Mouse (Mus musculus) lung, embryonic 14.5 days (tissue): Measurements from ENCODE around the gene Mgll. TPM values are rescaled to one million over a fixed set of nuclear protein-coding genes. Genes with fewer than 3 reads are reported as not detected.

Experiments
- ATAC-seq: fragments of 200-750 bp; cut with Nextera tagmentation; 2 replicates; pipeline ENCODE4 v1.8.0; 2017; ENCODE audit warnings: mild to moderate bottlenecking, moderate TSS enrichment, moderate library complexity; ENCODE audit not compliant: insufficient read depth
- DNase-seq: peaks from one replicate; pipeline ENCODE4 v3.0.0-alpha.2; 2015
- H3K27ac ChIP-seq: fragments of 300-500 bp; sonication (generic); 2 replicates; pipeline ENCODE4 v1.5.1; 2014; ENCODE audit warnings: low read depth, mild to moderate bottlenecking, moderate library complexity
- H3K27me3 ChIP-seq: fragments of 300-500 bp; sonication (generic); 2 replicates; pipeline ENCODE4 v1.6.1; 2014; ENCODE audit warnings: low read length, control low read depth; ENCODE audit not compliant: insufficient read depth
- H3K36me3 ChIP-seq: fragments of 300-500 bp; sonication (generic); 2 replicates; pipeline ENCODE4 v1.6.1; 2014; ENCODE audit warnings: control low read depth; ENCODE audit not compliant: insufficient read depth
- H3K4me1 ChIP-seq: fragments of 300-500 bp; sonication (generic); 2 replicates; pipeline ENCODE4 v1.6.1; 2014; ENCODE audit warnings: antibody characterized with exemption, control low read depth; ENCODE audit not compliant: insufficient read depth
- H3K4me2 ChIP-seq: fragments of 300-500 bp; sonication (generic); 2 replicates; pipeline ENCODE4 v1.6.1; 2014; ENCODE audit warnings: mild to moderate bottlenecking
- H3K4me3 ChIP-seq: fragments of 300-500 bp; sonication (generic); 2 replicates; pipeline ENCODE4 v1.5.1; 2014; ENCODE audit warnings: low read depth, low read length
- H3K9ac ChIP-seq: fragments of 300-500 bp; sonication (generic); 2 replicates; pipeline ENCODE4 v1.6.1; 2014
- H3K9me3 ChIP-seq: fragments of 300-500 bp; sonication (generic); 2 replicates; pipeline ENCODE4 v1.6.1; 2016; ENCODE audit warnings: low read depth, low read length, control low read depth
- CTCF ChIP-seq: IDR thresholded peaks from 2 replicates; pipeline ENCODE4 v1.5.1; 2016; ENCODE audit warnings: antibody characterized with exemption, low read depth
- WGBS: fragments of 180-500 bp; shearing (Covaris S2); extraction: QIAGEN DNeasy Blood & Tissue Kit; methylation state at CpG from one replicate; pipeline ENCODE4 v1.1.7; 2014; 5-methylcytosine and 5-hydroxymethylcytosine counted together
- polyA plus RNA-seq: library from polyadenylated mRNA; unstranded; fragments of >200 nt; fragmentation: Nextera tagmentation; extraction: Ambion mirVana; gene quantifications from 2 replicates; pipeline ENCODE4 v1.2.1, GENCODE M21; 2014

Mgll gene
- polyA plus RNA-seq, 1 experiment from 2014 or later, result 71.5 TPM

DNA sequence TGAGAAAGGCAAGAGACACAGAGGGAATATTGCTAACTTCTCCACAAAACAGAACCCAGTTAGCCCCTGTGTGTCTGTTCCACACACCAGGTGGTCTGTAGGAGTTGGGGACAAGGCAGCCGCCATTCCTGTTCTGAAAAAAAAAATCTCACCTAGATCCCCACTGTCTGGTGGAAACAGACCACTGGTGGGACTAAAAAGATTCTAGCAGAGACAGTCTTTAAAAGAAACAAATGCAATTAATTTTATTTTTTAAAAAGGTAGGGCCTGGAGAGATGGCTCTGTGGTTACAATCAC, 15.0 kb upstream of the Mgll start:
- TF ChIP-seq CTCF, result no peak
- WGBS, result 62% methylated on average over 1 of the region's 1 CpGs
- H3K4me3 ChIP-seq, result no peak overlapping the region
- no peak overlapping the region for H3K4me2 ChIP-seq
- no peaks in the 10 kb centered on the region for H3K36me3 ChIP-seq
- H3K27me3 ChIP-seq, result no peaks in the 10 kb centered on the region
- no peaks in the 10 kb centered on the region for H3K4me1 ChIP-seq
- H3K9ac ChIP-seq, result no peak overlapping the region
- no peak for DNase-seq
- no peak overlapping the region for H3K27ac ChIP-seq
- H3K9me3 ChIP-seq, result no peaks in the 10 kb centered on the region
- no peak for ATAC-seq

DNA sequence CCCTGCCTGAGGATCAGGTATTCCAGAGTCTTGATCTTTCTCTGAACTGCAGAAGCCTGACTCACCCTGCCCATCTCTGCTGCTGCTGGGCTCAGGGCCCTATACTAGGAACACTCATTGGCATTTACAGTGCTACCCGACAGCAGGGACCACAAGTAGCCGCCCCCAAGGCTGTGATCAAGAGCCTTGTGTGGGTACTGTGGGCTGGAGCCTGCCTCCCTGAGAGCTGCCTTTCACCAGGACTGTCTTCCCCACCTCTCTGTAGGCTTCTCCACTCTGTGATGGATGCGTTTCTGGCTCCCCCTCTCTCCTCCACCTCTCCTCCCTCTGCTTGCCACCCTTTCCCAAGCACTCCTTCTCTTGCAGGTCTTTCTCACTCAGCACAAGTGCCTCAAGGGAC, 12.9 kb upstream of the Mgll start:
- DNase-seq (no peak), ATAC-seq (no peak)
- H3K36me3 ChIP-seq, result no peaks in the 10 kb centered on the region
- no peak overlapping the region for H3K4me2 ChIP-seq
- no peak overlapping the region for H3K27ac ChIP-seq
- H3K4me1 ChIP-seq, result no peaks in the 10 kb centered on the region
- H3K9me3 ChIP-seq, result no peaks in the 10 kb centered on the region
- no peak for TF ChIP-seq CTCF
- no peak overlapping the region for H3K9ac ChIP-seq
- 69% methylated on average over 3 of the region's 3 CpGs for WGBS
- H3K27me3 ChIP-seq, result no peaks in the 10 kb centered on the region
- H3K4me3 ChIP-seq, result no peak overlapping the region

- Histone ChIP-seq H3K9me3 (no peaks in the 10 kb centered on the region), H3K36me3 (no peaks in the 10 kb centered on the region), H3K27me3 (no peaks in the 10 kb centered on the region), H3K9ac (no peak overlapping the region), H3K4me1 (no peaks in the 10 kb centered on the region), H3K27ac (no peak overlapping the region), H3K4me3 (no peak overlapping the region), H3K4me2 (no peak overlapping the region)
- TF ChIP-seq CTCF, result no peak
- WGBS, result 71% methylated on average over 4 of the region's 4 CpGs
- DNase-seq (no peak), ATAC-seq (no peak)
Measured at GRCm38 (mm10) chr6:88712083-88712482, 12.1 kb upstream of the Mgll start.

DNA sequence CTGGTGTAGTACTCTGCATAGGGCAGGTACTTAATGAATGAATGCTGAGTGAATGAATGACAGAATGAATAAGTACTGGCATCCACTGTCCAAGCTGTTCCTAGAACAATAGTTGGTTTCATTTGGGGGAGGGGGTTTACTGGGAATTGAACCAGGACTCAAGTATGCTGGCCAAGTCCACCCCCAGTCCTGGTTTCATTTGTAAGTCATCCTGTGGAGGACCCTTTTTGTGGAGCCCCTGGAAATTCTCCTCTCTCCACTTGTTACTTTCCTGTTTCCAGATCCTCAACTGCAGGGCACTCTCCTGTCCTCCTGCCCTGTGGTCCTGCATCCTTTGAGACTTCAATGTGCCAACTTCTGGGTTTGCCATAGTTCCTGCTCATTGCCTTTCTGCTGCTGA, 10.9 kb upstream of the Mgll start:
- Histone ChIP-seq H3K4me2 (no peak overlapping the region), H3K9me3 (no peaks in the 10 kb centered on the region), H3K27me3 (no peaks in the 10 kb centered on the region), H3K4me1 (no peaks in the 10 kb centered on the region), H3K4me3 (no peak overlapping the region), H3K9ac (no peak overlapping the region), H3K27ac (no peak overlapping the region), H3K36me3 (no peaks in the 10 kb centered on the region)
- ATAC-seq, result no peak
- no peak for TF ChIP-seq CTCF
- DNase-seq, result no peak

DNA sequence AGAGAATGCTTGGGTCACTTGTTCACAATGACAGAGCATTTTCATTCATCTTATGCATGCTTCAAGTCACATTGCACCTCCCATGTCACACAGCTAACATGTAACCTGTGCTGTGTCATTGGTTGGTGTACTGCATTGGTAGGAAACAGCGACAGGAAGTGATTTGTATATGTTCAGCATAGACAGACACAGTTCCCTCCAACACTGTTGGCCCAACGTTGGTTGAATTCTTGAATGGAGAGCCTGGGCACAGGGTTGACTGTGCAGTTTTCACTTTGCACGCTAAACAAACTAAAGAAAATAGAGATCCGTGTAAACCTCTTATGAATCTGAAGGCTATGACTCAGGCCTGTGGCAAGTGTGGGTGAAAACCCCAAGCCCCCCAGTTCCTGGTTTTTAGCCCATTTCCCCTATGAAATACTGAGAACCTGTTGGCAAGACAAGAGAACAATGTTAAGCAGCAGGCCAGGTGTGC, 10.0 kb upstream of the Mgll start:
- H3K27ac ChIP-seq, result no peak overlapping the region
- no peak overlapping the region for H3K9ac ChIP-seq
- H3K4me1 ChIP-seq, result no peaks in the 10 kb centered on the region
- H3K36me3 ChIP-seq, result no peaks in the 10 kb centered on the region
- no peak for ATAC-seq
- no peak overlapping the region for H3K4me3 ChIP-seq
- DNase-seq, result no peak
- no peak for TF ChIP-seq CTCF
- WGBS, result 65% methylated on average over 4 of the region's 4 CpGs
- no peak overlapping the region for H3K4me2 ChIP-seq
- H3K27me3 ChIP-seq, result no peaks in the 10 kb centered on the region
- H3K9me3 ChIP-seq, result no peaks in the 10 kb centered on the region

- WGBS, result 74% methylated on average over 9 of the region's 9 CpGs
- Histone ChIP-seq H3K9me3 (no peaks in the 10 kb centered on the region), H3K36me3 (no peaks in the 10 kb centered on the region), H3K4me1 (no peaks in the 10 kb centered on the region), H3K4me3 (no peak overlapping the region), H3K4me2 (no peak overlapping the region), H3K27me3 (no peaks in the 10 kb centered on the region), H3K9ac (no peak overlapping the region), H3K27ac (no peak overlapping the region)
- ATAC-seq (no peak), DNase-seq (no peak)
- no peak for TF ChIP-seq CTCF
Measured at GRCm38 (mm10) chr6:88715378-88715781, 8.8 kb upstream of the Mgll start.

GRCm38 (mm10) chr6:88715966-88716365, 8.2 kb upstream of the Mgll start:
- H3K36me3 ChIP-seq, result no peaks in the 10 kb centered on the region
- no peaks in the 10 kb centered on the region for H3K27me3 ChIP-seq
- no peak overlapping the region for H3K9ac ChIP-seq
- no peak overlapping the region for H3K4me2 ChIP-seq
- no peaks in the 10 kb centered on the region for H3K9me3 ChIP-seq
- TF ChIP-seq CTCF, result no peak
- no peak overlapping the region for H3K4me3 ChIP-seq
- no peak for ATAC-seq
- peaks cover 3% of the 10 kb centered on the region; the same call in 1 of the 2 replicates for H3K4me1 ChIP-seq
- 52% methylated on average over 5 of the region's 5 CpGs for WGBS
- no peak for DNase-seq
- H3K27ac ChIP-seq, result no peak overlapping the region
